Mouse (Mus musculus) hindbrain, embryonic 16.5 days (tissue): ENCODE results near the gene C87499. TPM values are rescaled to one million over a fixed set of nuclear protein-coding genes. Genes with fewer than 3 reads are reported as not detected.

ENCODE experiments used
- ATAC-seq: fragments of 200-750 bp; cut with Nextera tagmentation; 2 replicates; pipeline ENCODE4 v1.8.0; 2017; ENCODE audit warnings: moderate TSS enrichment, moderate library complexity
- H3K27ac ChIP-seq: fragments of 300-500 bp; sonication (generic); 2 replicates; pipeline ENCODE4 v1.5.1; 2014; ENCODE audit warnings: low read depth, mild to moderate bottlenecking, control low read depth, low read length, moderate library complexity
- H3K27me3 ChIP-seq: fragments of 300-500 bp; sonication (generic); replicated peaks from 2 replicates; pipeline ENCODE4 v1.6.1; 2014; ENCODE audit warnings: low read length; ENCODE audit not compliant: control insufficient read depth, insufficient read depth
- H3K36me3 ChIP-seq: fragments of 300-500 bp; sonication (generic); 2 replicates; pipeline ENCODE4 v1.6.1; 2014; ENCODE audit warnings: mild to moderate bottlenecking, low read length, moderate library complexity, mixed read lengths; ENCODE audit not compliant: control insufficient read depth, insufficient read depth
- H3K4me1 ChIP-seq: fragments of 300-500 bp; sonication (generic); 2 replicates; pipeline ENCODE4 v1.6.1; 2014; ENCODE audit warnings: low read depth, low read length; ENCODE audit not compliant: control insufficient read depth, insufficient read depth
- H3K4me2 ChIP-seq: fragments of 300-500 bp; sonication (generic); 2 replicates; pipeline ENCODE4 v1.6.1; 2014; ENCODE audit warnings: mild to moderate bottlenecking, low read length, control low read depth, moderate library complexity
- H3K4me3 ChIP-seq: fragments of 300-500 bp; sonication (generic); 2 replicates; pipeline ENCODE4 v1.5.1; 2014; ENCODE audit warnings: mild to moderate bottlenecking, low read length, control low read depth, moderate library complexity
- H3K9ac ChIP-seq: fragments of 300-500 bp; sonication (generic); 2 replicates; pipeline ENCODE4 v1.6.1; 2014; ENCODE audit warnings: low read depth, mild to moderate bottlenecking, control low read depth, low read length, moderate library complexity
- H3K9me3 ChIP-seq: fragments of 300-500 bp; sonication (generic); 2 replicates; pipeline ENCODE4 v1.6.1; 2014; ENCODE audit warnings: mild to moderate bottlenecking, low read length, moderate library complexity; ENCODE audit not compliant: control insufficient read depth
- WGBS: fragments of 180-500 bp; shearing (Covaris S2); extraction: QIAGEN DNeasy Blood & Tissue Kit; methylation state at CpG from one replicate; pipeline ENCODE4 v1.1.7; 2014; 5-methylcytosine and 5-hydroxymethylcytosine counted together
- polyA plus RNA-seq: library from polyadenylated mRNA; unstranded; fragments of >200 nt; fragmentation: Nextera tagmentation; extraction: Ambion mirVana; gene quantifications from 2 replicates; pipeline ENCODE4 v1.2.1, GENCODE M21; 2015

C87499 gene
- polyA plus RNA-seq, 1 experiment from 2014 or later, result not detected

- H3K9me3 ChIP-seq, result no peaks in the 10 kb centered on the region
- no peaks in the 10 kb centered on the region for H3K36me3 ChIP-seq
- 14% methylated on average over 11 of the region's 11 CpGs for WGBS
- H3K4me2 ChIP-seq, result peak overlapping the region; percentile 42
- peak overlapping the region; percentile 28 for H3K4me3 ChIP-seq
- H3K4me1 ChIP-seq, result no peaks in the 10 kb centered on the region
- H3K27me3 ChIP-seq, result no peaks in the 10 kb centered on the region
- no peak overlapping the region for H3K27ac ChIP-seq
- H3K9ac ChIP-seq, result no peak overlapping the region; the same call in 1 of the 2 replicates
- peak; percentile 96 for ATAC-seq
Measured at GRCm38 (mm10) chr4:88641077-88641831, 7.0 kb upstream of the C87499 start.

- 62% methylated on average over 8 of the region's 8 CpGs for WGBS
- peak overlapping the region; percentile 28 for H3K4me3 ChIP-seq
Measured at GRCm38 (mm10) chr4:88640704-88641076, 6.5 kb upstream of the C87499 start.

GRCm38 (mm10) chr4:88603276-88603675 lies 30.9 kb downstream of the C87499 start, which contains the start of gene Ifna12:
Gene Ifna12, minus strand, starts transcription at chr4:88603376.
- Histone ChIP-seq H3K4me1 (no peaks in the 10 kb centered on the region), H3K4me2 (no peak within 1 kb of the TSS), H3K27ac (no peak within 1 kb of the TSS), H3K4me3 (no peak within 1 kb of the TSS), H3K27me3 (no peaks in the 10 kb centered on the region), H3K9ac (no peak within 1 kb of the TSS), H3K9me3 (no peaks in the 10 kb centered on the region; the same call in 1 of the 2 replicates), H3K36me3 (no peaks in the 10 kb centered on the region)
- no peak for ATAC-seq

More at GRCm38 (mm10) chr4:88640704-88641076, 6.5 kb upstream of the C87499 start:
- H3K36me3 ChIP-seq, result no peaks in the 10 kb centered on the region
- H3K4me1 ChIP-seq, result no peaks in the 10 kb centered on the region
- H3K9me3 ChIP-seq, result no peaks in the 10 kb centered on the region
- no peak overlapping the region; the same call in 1 of the 2 replicates for H3K9ac ChIP-seq
- no peaks in the 10 kb centered on the region for H3K27me3 ChIP-seq
- H3K4me2 ChIP-seq, result peak overlapping the region; percentile 42
- ATAC-seq, result no peak
- no peak overlapping the region for H3K27ac ChIP-seq

GRCm38 (mm10) chr4:88592285-88592684 lies 41.9 kb downstream of the C87499 start, which contains the start of gene Ifna9:
Gene Ifna9, minus strand, starts transcription at chr4:88592385.
- no peak within 1 kb of the TSS for H3K4me3 ChIP-seq
- 84% methylated on average over 1 of the region's 1 CpGs for WGBS
- H3K36me3 ChIP-seq, result no peaks in the 10 kb centered on the region
- no peak within 1 kb of the TSS for H3K4me2 ChIP-seq
- H3K4me1 ChIP-seq, result no peaks in the 10 kb centered on the region
- ATAC-seq, result no peak
- no peaks in the 10 kb centered on the region for H3K9me3 ChIP-seq
- H3K27me3 ChIP-seq, result no peaks in the 10 kb centered on the region
- H3K9ac ChIP-seq, result no peak within 1 kb of the TSS
- H3K27ac ChIP-seq, result no peak within 1 kb of the TSS

Other genes with a start within 250 kb of the C87499 start
- gene Hacd4, start 195.5 kb downstream of the C87499 start, polyA plus RNA-seq, result 4.2 and 4.8 TPM in 2 replicates
- not detected in 2 replicates for gene Ifnb1, start 111.6 kb downstream of the C87499 start, polyA plus RNA-seq
- not detected in 2 replicates for gene Ifna15, start 76.2 kb downstream of the C87499 start, polyA plus RNA-seq
- not detected in 2 replicates for gene Ifna14, start 62.6 kb downstream of the C87499 start, polyA plus RNA-seq
- not detected in 2 replicates for gene Ifna9, start 42.0 kb downstream of the C87499 start, polyA plus RNA-seq
- gene Ifna12, start 31.0 kb downstream of the C87499 start, polyA plus RNA-seq, result not detected in 2 replicates
- not detected in 2 replicates for gene Ifna13, start 10.0 kb upstream of the C87499 start, polyA plus RNA-seq
- not detected in 2 replicates for gene Ifna16, start 42.5 kb upstream of the C87499 start, polyA plus RNA-seq
- not detected in 2 replicates for gene Ifna2, start 49.5 kb upstream of the C87499 start, polyA plus RNA-seq
- gene Ifnab, start 56.9 kb upstream of the C87499 start, polyA plus RNA-seq, result not detected in 2 replicates
- 1.3 and 1.5 TPM in 2 replicates for gene Gm26566, start 87.4 kb upstream of the C87499 start, polyA plus RNA-seq
- gene Klhl9, start 88.1 kb upstream of the C87499 start, polyA plus RNA-seq, result 90.3 and 104 TPM in 2 replicates
- not detected in 2 replicates for gene Gm13271, start 120.5 kb upstream of the C87499 start, polyA plus RNA-seq
- not detected in 2 replicates for gene Gm13283, start 125.7 kb upstream of the C87499 start, polyA plus RNA-seq
- not detected in 2 replicates for gene Gm13290, start 139.4 kb upstream of the C87499 start, polyA plus RNA-seq
- gene Gm13289, start 142.5 kb upstream of the C87499 start, polyA plus RNA-seq, result not detected in 2 replicates
- gene Gm13272, start 145.4 kb upstream of the C87499 start, polyA plus RNA-seq, result not detected in 2 replicates
- not detected in 2 replicates for gene Ifnz, start 147.7 kb upstream of the C87499 start, polyA plus RNA-seq
- gene Gm13276, start 151.3 kb upstream of the C87499 start, polyA plus RNA-seq, result not detected in 2 replicates
- gene Gm13277, start 154.2 kb upstream of the C87499 start, polyA plus RNA-seq, result not detected in 2 replicates
- gene Gm13278, start 157.1 kb upstream of the C87499 start, polyA plus RNA-seq, result not detected in 2 replicates
- not detected in 2 replicates for gene Gm13275, start 160.1 kb upstream of the C87499 start, polyA plus RNA-seq
- gene Gm13279, start 163.0 kb upstream of the C87499 start, polyA plus RNA-seq, result not detected in 2 replicates
- 0.21 TPM in 1 of 2 replicates, not detected in the other for gene Gm13285, start 165.3 kb upstream of the C87499 start, polyA plus RNA-seq
- not detected in 2 replicates for gene Gm13287, start 168.8 kb upstream of the C87499 start, polyA plus RNA-seq
- gene Gm13288, start 171.1 kb upstream of the C87499 start, polyA plus RNA-seq, result not detected in 2 replicates
- gene Ifna7, start 181.8 kb upstream of the C87499 start, polyA plus RNA-seq, result not detected in 2 replicates
- not detected in 2 replicates for gene Ifna11, start 185.5 kb upstream of the C87499 start, polyA plus RNA-seq
- gene Ifna6, start 193.0 kb upstream of the C87499 start, polyA plus RNA-seq, result not detected in 2 replicates
- not detected in 2 replicates for gene Ifna5, start 201.1 kb upstream of the C87499 start, polyA plus RNA-seq
- gene Ifna4, start 207.4 kb upstream of the C87499 start, polyA plus RNA-seq, result not detected in 2 replicates
- not detected in 2 replicates for gene Ifna1, start 215.7 kb upstream of the C87499 start, polyA plus RNA-seq
- not detected in 2 replicates for gene Ifne, start 245.8 kb upstream of the C87499 start, polyA plus RNA-seq